In the genomic region with DNA sequence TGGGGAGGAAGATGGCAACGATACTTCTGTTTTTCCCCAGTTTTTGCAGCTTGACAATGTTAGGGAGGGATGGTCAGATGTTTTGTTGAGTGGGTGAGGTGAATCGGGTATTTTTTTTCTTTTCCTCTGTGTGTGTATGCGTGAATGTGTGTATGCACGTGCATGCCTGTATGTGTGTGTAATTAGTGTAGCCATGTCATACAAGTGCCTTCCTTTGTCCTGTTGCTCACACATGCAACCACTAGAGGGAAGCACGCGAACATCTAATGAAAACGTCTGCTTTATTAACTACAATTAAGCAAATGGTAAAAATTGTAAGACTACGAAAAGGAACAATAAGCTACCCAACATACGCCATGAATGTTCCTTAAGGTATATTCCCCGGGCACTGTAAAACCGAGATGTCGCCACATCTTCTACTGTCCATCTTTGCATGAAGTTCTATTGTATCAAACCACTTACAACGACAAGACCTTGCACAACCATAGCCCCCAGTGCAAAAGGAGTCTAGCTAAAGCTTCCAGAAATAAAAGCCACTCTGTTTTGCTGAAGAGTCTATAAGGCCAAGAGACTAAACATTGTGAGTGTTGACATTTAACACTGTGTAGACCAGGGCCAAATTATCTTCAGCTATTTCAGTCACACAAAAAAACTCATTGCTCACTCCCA, we compare ENCODE assay signal across 9 mouse cellular contexts. TPM values are rescaled to one million over a fixed set of nuclear protein-coding genes. Genes with fewer than 3 reads are reported as not detected.
DNase-seq lines count a peak whose midpoint lies in the region; ATAC-seq and TF ChIP-seq lines count a peak whose summit lies in the region.
"Had no signal": no experiment of that assay in that cellular context is flagged by ENCODE, and none has a peak within 500 bp of the region (broad histone marks: within the 10 kb centered on the region; RNA-seq: fewer than 3 reads in every experiment).

No protein-coding gene starts in this region.

- TF ChIP-seq POLR2A in cortical plate, adult 2 months (IDR thresholded peaks at IDR 0.05; ENCODE audit: extremely low read depth, insufficient read depth, low read length): no peak

- no peak overlapping the region for H3K4me3 ChIP-seq in liver, embryonic 14.5 days (ENCODE audit: insufficient read depth in 1 of 2, low read depth in 2 of 2, low read length in 2 of 2)
- H3K4me3 ChIP-seq in cortical plate, adult 2 months (ENCODE audit: insufficient read depth, low read length): no peak overlapping the region
- no peak overlapping the region for H3K4me3 ChIP-seq in midbrain, embryonic 15.5 days
- H3K4me3 ChIP-seq: megakaryocyte, embryonic 14.5 days had no signal

- H3K4me2 ChIP-seq in liver, embryonic 14.5 days (ENCODE audit: low read depth): no peak overlapping the region
- H3K4me2 ChIP-seq in midbrain, embryonic 15.5 days: no peak overlapping the region

- H3K9ac ChIP-seq in liver, embryonic 14.5 days (replicated peaks): no peak overlapping the region
- H3K9ac ChIP-seq in midbrain, embryonic 15.5 days: no peak overlapping the region

- H3K36me3 ChIP-seq in liver, embryonic 14.5 days (replicated peaks; ENCODE audit: control insufficient read depth, insufficient read depth, low read depth): no peaks in the 10 kb centered on the region
- H3K36me3 ChIP-seq in midbrain, embryonic 15.5 days (replicated peaks): no peaks in the 10 kb centered on the region

- peak; percentile 44 for TF ChIP-seq CTCF in liver, embryonic 14.5 days (IDR thresholded peaks at IDR 0.05; ENCODE audit: low read depth)
- peak; percentile 79 for TF ChIP-seq CTCF in cortical plate, adult 2 months (IDR thresholded peaks at IDR 0.05; ENCODE audit: extremely low read depth, insufficient read depth, low read length)

- H3K27me3 ChIP-seq in liver, embryonic 14.5 days (ENCODE audit: control insufficient read depth, insufficient read depth, low read length): no peaks in the 10 kb centered on the region
- no peaks in the 10 kb centered on the region for H3K27me3 ChIP-seq in midbrain, embryonic 15.5 days (replicated peaks)
- H3K27me3 ChIP-seq: megakaryocyte, embryonic 14.5 days had no signal

- no peak for TF ChIP-seq EP300 in liver, embryonic 14.5 days (IDR thresholded peaks at IDR 0.05; ENCODE audit: low read depth)

- no peaks in the 10 kb centered on the region for H3K4me1 ChIP-seq in liver, embryonic 14.5 days (replicated peaks; ENCODE audit: control insufficient read depth in 2 of 2, insufficient read depth in 2 of 2, low read length in 1 of 2)
- H3K4me1 ChIP-seq in cortical plate, adult 2 months (ENCODE audit: control insufficient read depth, insufficient read depth, low read length): no peaks in the 10 kb centered on the region
- H3K4me1 ChIP-seq in midbrain, embryonic 15.5 days: no peaks in the 10 kb centered on the region
- H3K4me1 ChIP-seq: megakaryocyte, embryonic 14.5 days had no signal

- no peak overlapping the region for H3K27ac ChIP-seq in liver, embryonic 14.5 days
- H3K27ac ChIP-seq in cortical plate, adult 2 months (ENCODE audit: insufficient read depth, low read length): no peak overlapping the region
- no peak overlapping the region for H3K27ac ChIP-seq in midbrain, embryonic 15.5 days

- ATAC-seq in CD4-positive, CD25-positive, alpha-beta regulatory T cell, adult 4 months: no peak
- no peak for ATAC-seq in liver, embryonic 14.5 days (ENCODE audit: insufficient read depth)
- ATAC-seq in midbrain, embryonic 15.5 days (replicated peaks): peak; percentile 52; the same call in 1 of the 2 replicates

- peak; percentile 18 for DNase-seq in CD4-positive, CD25-positive, alpha-beta regulatory T cell, adult 2 months (ENCODE audit: low read depth, low spot score)
- peak in 1 of 3 experiments; percentile 14 for DNase-seq in liver, embryonic 14.5 days (ENCODE audit: low read depth in 3 of 3, low spot score in 3 of 3)
- DNase-seq in liver: no peak
- DNase-seq in layer of hippocampus, adult 11-12 months (ENCODE audit: low spot score): peak; percentile 49
- DNase-seq in urinary bladder, adult 2 months (ENCODE audit: low spot score): no peak

- no peaks in the 10 kb centered on the region for H3K9me3 ChIP-seq in liver, embryonic 14.5 days (ENCODE audit: control insufficient read depth, low read length)
- H3K9me3 ChIP-seq in midbrain, embryonic 15.5 days: no peaks in the 10 kb centered on the region
- H3K9me3 ChIP-seq: megakaryocyte, embryonic 14.5 days had no signal

- 48% methylated on average over 13 of the region's 13 CpGs for WGBS in liver, embryonic 14.5 days (ENCODE audit: insufficient replicate concordance)
- 56% methylated on average over 13 of the region's 13 CpGs for WGBS in midbrain, embryonic 15.5 days

RNA-seq across cellular contexts. Expression of a gene that starts 37.7 kb away (rescaled TPM):
- 1 to 10 TPM; 5.9 to 8.9 TPM for polyA plus RNA-seq in CD4-positive, CD25-positive, alpha-beta regulatory T cell, adult 4 months (2017; shearing (Covaris generic))
- polyA plus RNA-seq in liver, embryonic 14.5 days (2012; rRNA removed): 0.17 and 0.21 TPM in 2 replicates
- polyA plus RNA-seq in liver, embryonic 14.5 days (2014; fragmentation: Nextera tagmentation; extraction: Ambion mirVana): 0.15 TPM in 1 of 2 replicates, not detected in the other
- polyA plus RNA-seq in cortical plate, adult 2 months (2012; rRNA removed): 1.1 and 1.7 TPM in 2 replicates
- 0.18 and 0.58 TPM in 2 replicates for polyA plus RNA-seq in midbrain, embryonic 15.5 days (2015; fragmentation: Nextera tagmentation; extraction: Ambion mirVana)
- 13.0 and 17.8 TPM in 2 replicates for polyA plus RNA-seq in urinary bladder, adult 2 months (2012; rRNA removed)

Comparison
In these comparisons a context has a peak if more than half of its experiments do, and no peak if none do; other contexts are left out.
1. DNase-seq: peak in CD4-positive, CD25-positive, alpha-beta regulatory T cell, adult 2 months (single experiment) and layer of hippocampus, adult 11-12 months (single experiment); none in liver (single experiment) and urinary bladder, adult 2 months (single experiment).